Mouse (Mus musculus) heart, postnatal 0 days (tissue): ENCODE measurements at regions not wholly inside any gene's neighbourhood (a gene's known extent, or its start where the extent isn't known, plus 50 kb on each side); places are given as distances from the start of the nearest gene placed in this dataset.

ENCODE experiments used
- CTCF ChIP-seq: IDR thresholded peaks from 2 replicates; pipeline ENCODE4 v1.5.1; 2016; ENCODE audit warnings: antibody characterized with exemption, control low read depth, low read depth
- EP300 ChIP-seq: IDR thresholded peaks from 2 replicates; pipeline ENCODE4 v1.6.1; 2016; ENCODE audit warnings: antibody characterized with exemption, low read depth

- no peak for TF ChIP-seq CTCF
- TF ChIP-seq EP300: no peak
These were observed 380.2 kb upstream of the Tenm3 start for GRCm38 (mm10) chr8:49223841-49224420.
